Mouse (Mus musculus): ENCODE data around the gene Hpca.

The Hpca gene

DNA sequence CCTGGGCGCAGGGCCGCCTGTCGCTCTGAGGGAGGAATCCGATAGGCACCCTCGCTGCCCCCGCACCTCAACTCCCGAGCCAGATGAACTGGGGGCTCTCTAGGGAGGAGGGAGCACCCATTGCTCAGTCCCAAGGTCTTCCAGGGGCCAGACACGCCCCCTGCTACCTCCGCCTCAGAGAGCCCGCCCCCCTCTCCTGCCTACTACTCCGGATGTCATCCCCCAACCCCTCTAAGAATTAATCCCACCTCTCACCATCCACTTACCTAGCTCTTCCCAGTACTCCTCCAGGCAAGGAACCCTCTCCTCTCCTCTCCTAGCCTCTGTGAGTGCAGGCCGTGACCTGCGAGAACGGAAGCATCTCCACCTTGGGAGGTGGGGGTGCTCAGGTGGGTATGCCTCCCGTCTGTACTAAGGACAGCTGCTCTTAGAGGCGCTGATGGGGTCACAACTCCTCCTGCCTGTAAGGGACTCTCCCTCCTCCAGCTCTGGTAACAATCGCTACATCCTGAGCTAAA, at the start of gene Hpca:
Gene Hpca, minus strand, starts transcription at position 468 of the 518 bp plus-strand sequence.
- H3K36me3 ChIP-seq (ENCODE audit: insufficient read depth, low read length) = no peaks in the 10 kb centered on the region
- H3K4me3 ChIP-seq (replicated peaks; ENCODE audit: low read length) = peak within 1 kb of the TSS; percentile 84
- H3K9me3 ChIP-seq (ENCODE audit: low read length) = no peaks in the 10 kb centered on the region
- H3K27me3 ChIP-seq (ENCODE audit: insufficient read depth, low read length) = peaks cover 81% of the 10 kb centered on the region
- TF ChIP-seq CTCF (conservative IDR thresholded peaks at IDR 0.05; ENCODE audit: low read length) (no peak), NANOG (IDR thresholded peaks at IDR 0.05; ENCODE audit: borderline replicate concordance, low read length) (no peak), POU5F1 (IDR thresholded peaks at IDR 0.05; ENCODE audit: borderline replicate concordance, low read length) (no peak)
- peaks cover 58% of the 10 kb centered on the region for H3K4me1 ChIP-seq (replicated peaks; ENCODE audit: low read depth, low read length)

GRCm38 (mm10) chr4:129161581-129162255, 39.9 kb upstream of the Hpca start:
- peaks cover 33% of the 10 kb centered on the region for H3K36me3 ChIP-seq (ENCODE audit: insufficient read depth, low read length)
- H3K27me3 ChIP-seq (ENCODE audit: insufficient read depth, low read length) = no peaks in the 10 kb centered on the region
- H3K4me1 ChIP-seq (replicated peaks; ENCODE audit: low read depth, low read length) = peaks cover 30% of the 10 kb centered on the region
- H3K9me3 ChIP-seq (ENCODE audit: low read length) = no peaks in the 10 kb centered on the region
- peak; percentile 96 for TF ChIP-seq NANOG (IDR thresholded peaks at IDR 0.05; ENCODE audit: borderline replicate concordance, low read length)
- TF ChIP-seq POU5F1 (IDR thresholded peaks at IDR 0.05; ENCODE audit: borderline replicate concordance, low read length) = no peak
- H3K4me3 ChIP-seq (replicated peaks; ENCODE audit: low read length) = no peak overlapping the region

DNA sequence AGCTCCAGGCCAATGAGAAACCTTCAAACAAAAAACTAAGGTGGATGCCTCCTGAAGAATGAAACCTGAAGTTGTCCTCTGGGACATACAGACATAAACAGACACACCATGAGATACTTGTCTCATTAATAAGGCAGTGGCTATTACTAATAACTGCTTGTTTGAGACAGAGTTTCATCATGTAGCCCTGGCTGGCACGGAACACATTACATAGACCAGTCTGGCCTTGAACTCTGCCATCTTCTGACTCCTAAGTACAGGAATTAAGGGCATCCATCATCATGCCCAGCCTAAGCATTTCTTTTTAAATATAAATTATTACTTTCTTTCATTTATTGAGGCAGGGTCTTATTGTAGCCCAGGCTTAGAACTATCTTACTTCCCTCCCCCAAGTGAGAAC, 39.2 kb upstream of the Hpca start:
- H3K4me1 ChIP-seq (replicated peaks; ENCODE audit: low read depth, low read length) = peaks cover 30% of the 10 kb centered on the region
- TF ChIP-seq CTCF (conservative IDR thresholded peaks at IDR 0.05; ENCODE audit: low read length) (no peak), NANOG (IDR thresholded peaks at IDR 0.05; ENCODE audit: borderline replicate concordance, low read length) (no peak), POU5F1 (IDR thresholded peaks at IDR 0.05; ENCODE audit: borderline replicate concordance, low read length) (no peak)
- no peaks in the 10 kb centered on the region for H3K9me3 ChIP-seq (ENCODE audit: low read length)
- H3K27me3 ChIP-seq (ENCODE audit: insufficient read depth, low read length) = no peaks in the 10 kb centered on the region
- no peak overlapping the region for H3K4me3 ChIP-seq (replicated peaks; ENCODE audit: low read length)
- H3K36me3 ChIP-seq (ENCODE audit: insufficient read depth, low read length) = peaks cover 36% of the 10 kb centered on the region

GRCm38 (mm10) chr4:129158549-129158948, 36.7 kb upstream of the Hpca start:
- Histone ChIP-seq H3K36me3 (ENCODE audit: insufficient read depth, low read length) (peaks cover 47% of the 10 kb centered on the region), H3K27me3 (ENCODE audit: insufficient read depth, low read length) (no peaks in the 10 kb centered on the region), H3K9me3 (ENCODE audit: low read length) (no peaks in the 10 kb centered on the region), H3K4me1 (replicated peaks; ENCODE audit: low read depth, low read length) (peaks cover 29% of the 10 kb centered on the region), H3K4me3 (replicated peaks; ENCODE audit: low read length) (no peak overlapping the region)
- TF ChIP-seq NANOG (IDR thresholded peaks at IDR 0.05; ENCODE audit: borderline replicate concordance, low read length) = no peak
- no peak for TF ChIP-seq POU5F1 (IDR thresholded peaks at IDR 0.05; ENCODE audit: borderline replicate concordance, low read length)
- no peak for TF ChIP-seq CTCF (conservative IDR thresholded peaks at IDR 0.05; ENCODE audit: low read length)

- TF ChIP-seq CTCF (conservative IDR thresholded peaks at IDR 0.05; ENCODE audit: low read length) (no peak), POU5F1 (IDR thresholded peaks at IDR 0.05; ENCODE audit: borderline replicate concordance, low read length) (no peak)
- H3K9me3 ChIP-seq (ENCODE audit: low read length) = no peaks in the 10 kb centered on the region
- H3K4me3 ChIP-seq (replicated peaks; ENCODE audit: low read length) = no peak overlapping the region
- peaks cover 19% of the 10 kb centered on the region for H3K4me1 ChIP-seq (replicated peaks; ENCODE audit: low read depth, low read length)
- peaks cover 57% of the 10 kb centered on the region for H3K36me3 ChIP-seq (ENCODE audit: insufficient read depth, low read length)
- H3K27me3 ChIP-seq (ENCODE audit: insufficient read depth, low read length) = no peaks in the 10 kb centered on the region
Measured at GRCm38 (mm10) chr4:129157541-129157940, 35.7 kb upstream of the Hpca start.

DNA sequence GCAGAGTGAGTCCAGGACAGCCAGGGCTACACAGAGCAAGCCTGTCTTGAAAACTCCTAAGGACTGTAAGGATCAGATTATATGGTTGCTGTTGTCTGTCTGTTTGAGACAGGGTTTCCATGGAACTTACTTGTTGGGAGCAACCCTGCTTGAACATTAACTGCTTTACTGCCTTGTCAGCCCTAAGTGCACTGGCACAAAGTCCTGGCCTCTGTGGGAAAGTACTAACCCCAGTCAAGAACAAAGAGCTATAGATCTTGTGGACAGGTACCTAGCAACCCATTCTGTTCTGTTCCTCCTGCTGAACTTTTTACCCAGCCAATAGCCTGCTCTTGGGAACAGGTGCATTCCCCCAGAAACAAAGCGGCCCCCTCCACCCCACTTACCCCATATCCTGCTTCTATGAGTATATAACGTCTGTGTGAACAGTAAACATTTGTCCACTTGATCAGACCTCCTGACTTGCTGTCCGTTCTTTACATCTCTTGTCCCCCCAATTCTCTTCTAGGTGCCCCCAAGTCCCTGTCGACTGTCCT, 29.5 kb upstream of the Hpca start:
- no peak for TF ChIP-seq CTCF (conservative IDR thresholded peaks at IDR 0.05; ENCODE audit: low read length)
- no peak for TF ChIP-seq NANOG (IDR thresholded peaks at IDR 0.05; ENCODE audit: borderline replicate concordance, low read length)
- TF ChIP-seq POU5F1 (IDR thresholded peaks at IDR 0.05; ENCODE audit: borderline replicate concordance, low read length) = no peak
- no peaks in the 10 kb centered on the region for H3K27me3 ChIP-seq (ENCODE audit: insufficient read depth, low read length)
- no peaks in the 10 kb centered on the region for H3K9me3 ChIP-seq (ENCODE audit: low read length)
- H3K36me3 ChIP-seq (ENCODE audit: insufficient read depth, low read length) = peaks cover 75% of the 10 kb centered on the region
- H3K4me1 ChIP-seq (replicated peaks; ENCODE audit: low read depth, low read length) = peaks cover 13% of the 10 kb centered on the region
- no peak overlapping the region for H3K4me3 ChIP-seq (replicated peaks; ENCODE audit: low read length)

GRCm38 (mm10) chr4:129149321-129149720, 27.5 kb upstream of the Hpca start:
- Histone ChIP-seq H3K9me3 (ENCODE audit: low read length) (no peaks in the 10 kb centered on the region), H3K36me3 (ENCODE audit: insufficient read depth, low read length) (peaks cover 57% of the 10 kb centered on the region), H3K4me1 (replicated peaks; ENCODE audit: low read depth, low read length) (peaks cover 25% of the 10 kb centered on the region), H3K4me3 (replicated peaks; ENCODE audit: low read length) (no peak overlapping the region), H3K27me3 (ENCODE audit: insufficient read depth, low read length) (no peaks in the 10 kb centered on the region)
- TF ChIP-seq POU5F1 (IDR thresholded peaks at IDR 0.05; ENCODE audit: borderline replicate concordance, low read length) = no peak
- TF ChIP-seq NANOG (IDR thresholded peaks at IDR 0.05; ENCODE audit: borderline replicate concordance, low read length) = no peak
- TF ChIP-seq CTCF (conservative IDR thresholded peaks at IDR 0.05; ENCODE audit: low read length) = no peak

GRCm38 (mm10) chr4:129147552-129148103, 25.8 kb upstream of the Hpca start:
- peaks cover 43% of the 10 kb centered on the region for H3K36me3 ChIP-seq (ENCODE audit: insufficient read depth, low read length)
- no peak overlapping the region for H3K4me3 ChIP-seq (replicated peaks; ENCODE audit: low read length)
- no peaks in the 10 kb centered on the region for H3K9me3 ChIP-seq (ENCODE audit: low read length)
- peaks cover 34% of the 10 kb centered on the region for H3K4me1 ChIP-seq (replicated peaks; ENCODE audit: low read depth, low read length)
- TF ChIP-seq NANOG (IDR thresholded peaks at IDR 0.05; ENCODE audit: borderline replicate concordance, low read length) (no peak), POU5F1 (IDR thresholded peaks at IDR 0.05; ENCODE audit: borderline replicate concordance, low read length) (no peak), CTCF (conservative IDR thresholded peaks at IDR 0.05; ENCODE audit: low read length) (no peak)
- H3K27me3 ChIP-seq (ENCODE audit: insufficient read depth, low read length) = 0 out of 2 replicates have a peak, but pooled peaks cover 2% of the 10 kb centered on the region

Data from E14TG2a.4 (cell line).